Mouse (Mus musculus): ENCODE results near the gene Tmem216. TPM values are rescaled to one million over a fixed set of nuclear protein-coding genes. Genes with fewer than 3 reads are reported as not detected.

The Tmem216 gene
- polyA plus RNA-seq (2012; rRNA removed; ENCODE audit: low replicate concordance): 3.5 and 6.8 TPM in 2 replicates

GRCm38 (mm10) chr19:10555624-10556510 lies at the start of gene Tmem216:
Tmem216 (minus strand) TSS chr19:10556238.

GRCm38 (mm10) chr19:10605293-10605900 lies 49.4 kb upstream of the Tmem216 start, which contains the start of the genes Ddb1 and Tkfc:
Ddb1 (plus strand) TSS chr19:10605327.
Tkfc (minus strand) TSS chr19:10605654.

GRCm38 (mm10) chr19:10576690-10577561 lies 20.9 kb upstream of the Tmem216 start, which contains the start of the genes Cyb561a3 and Tmem138:
Cyb561a3 (plus strand) TSS chr19:10577172.
Tmem138 (minus strand) TSS chr19:10577362.

GRCm38 (mm10) chr19:10525910-10526309 lies 30.1 kb downstream of the Tmem216 start, which contains the start of gene Sdhaf2:
Sdhaf2 (minus strand) TSS chr19:10526142.

GRCm38 (mm10) chr19:10525106-10525901 lies 30.7 kb downstream of the Tmem216 start, which contains the start of gene Cpsf7:
Cpsf7 (plus strand) TSS chr19:10525266.

Other genes starting within 250 kb of the Tmem216 start
- 3.0 and 3.9 TPM in 2 replicates for gene Syt7, start 167.1 kb downstream of the Tmem216 start, polyA plus RNA-seq (2012; rRNA removed; ENCODE audit: low replicate concordance)
- gene Lrrc10b, start 98.8 kb downstream of the Tmem216 start, polyA plus RNA-seq (2012; rRNA removed; ENCODE audit: low replicate concordance): 5.3 and 5.9 TPM in 2 replicates
- 0.70 and 1.2 TPM in 2 replicates for gene Ppp1r32, start 73.3 kb downstream of the Tmem216 start, polyA plus RNA-seq (2012; rRNA removed; ENCODE audit: low replicate concordance)
- 12.5 and 20.9 TPM in 2 replicates for gene Cpsf7, start 31.0 kb downstream of the Tmem216 start, polyA plus RNA-seq (2012; rRNA removed; ENCODE audit: low replicate concordance)
- 5.4 and 7.1 TPM in 2 replicates for gene Sdhaf2, start 30.1 kb downstream of the Tmem216 start, polyA plus RNA-seq (2012; rRNA removed; ENCODE audit: low replicate concordance)
- 28.9 and 29.9 TPM in 2 replicates for gene Cyb561a3, start 20.9 kb upstream of the Tmem216 start, polyA plus RNA-seq (2012; rRNA removed; ENCODE audit: low replicate concordance)
- 3.3 and 3.4 TPM in 2 replicates for gene Tmem138, start 21.1 kb upstream of the Tmem216 start, polyA plus RNA-seq (2012; rRNA removed; ENCODE audit: low replicate concordance)
- gene Ddb1, start 49.1 kb upstream of the Tmem216 start, polyA plus RNA-seq (2012; rRNA removed; ENCODE audit: low replicate concordance): 42.1 and 52.2 TPM in 2 replicates
- 242 and 263 TPM in 2 replicates for gene Tkfc, start 49.4 kb upstream of the Tmem216 start, polyA plus RNA-seq (2012; rRNA removed; ENCODE audit: low replicate concordance)
- 20.3 and 21.3 TPM in 2 replicates for gene Vwce, start 78.0 kb upstream of the Tmem216 start, polyA plus RNA-seq (2012; rRNA removed; ENCODE audit: low replicate concordance)
- 0.27 TPM in 1 of 2 replicates, not detected in the other for gene Pga5, start 121.8 kb upstream of the Tmem216 start, polyA plus RNA-seq (2012; rRNA removed; ENCODE audit: low replicate concordance)
- 35.7 and 46.3 TPM in 2 replicates for gene Vps37c, start 132.5 kb upstream of the Tmem216 start, polyA plus RNA-seq (2012; rRNA removed; ENCODE audit: low replicate concordance)
- 1.0 and 2.7 TPM in 2 replicates for gene Cd5, start 182.8 kb upstream of the Tmem216 start, polyA plus RNA-seq (2012; rRNA removed; ENCODE audit: low replicate concordance)

Data from duodenum, adult 2 months (tissue).